Mouse (Mus musculus) forebrain, embryonic 14.5 days (tissue): Measurements from ENCODE around the gene S100a11. TPM values are rescaled to one million over a fixed set of nuclear protein-coding genes. Genes with fewer than 3 reads are reported as not detected.

ENCODE experiments used
- ATAC-seq: fragments of 200-750 bp; cut with Nextera tagmentation; 2 replicates; pipeline ENCODE4 v1.8.0; 2017; ENCODE audit warnings: mild to moderate bottlenecking, moderate library complexity
- DNase-seq: peaks from one replicate; pipeline ENCODE4 v3.0.0-alpha.2; 2015; ENCODE audit warnings: low spot score
- H3K27ac ChIP-seq: fragments of 300-500 bp; sonication (generic); 2 replicates; pipeline ENCODE4 v1.5.1; 2014; ENCODE audit warnings: low read depth, mild to moderate bottlenecking, control low read depth, low read length, moderate library complexity
- H3K27me3 ChIP-seq: fragments of 300-500 bp; sonication (generic); replicated peaks from 2 replicates; pipeline ENCODE4 v1.6.1; 2014; ENCODE audit warnings: low read length, control low read depth, mixed read lengths; ENCODE audit not compliant: control insufficient read depth, insufficient read depth
- H3K36me3 ChIP-seq: fragments of 300-500 bp; sonication (generic); 2 replicates; pipeline ENCODE4 v1.6.1; 2014; ENCODE audit warnings: low read length, control low read depth; ENCODE audit not compliant: control insufficient read depth, insufficient read depth
- H3K4me1 ChIP-seq: fragments of 300-500 bp; sonication (generic); 2 replicates; pipeline ENCODE4 v1.6.1; 2014; ENCODE audit warnings: antibody characterized with exemption, low read length, control low read depth; ENCODE audit not compliant: control insufficient read depth, insufficient read depth
- H3K4me2 ChIP-seq: fragments of 300-500 bp; sonication (generic); 2 replicates; pipeline ENCODE4 v1.6.1; 2014; ENCODE audit warnings: mild to moderate bottlenecking, control low read depth, low read length
- H3K4me3 ChIP-seq: fragments of 300-500 bp; sonication (generic); 2 replicates; pipeline ENCODE4 v1.5.1; 2014; ENCODE audit warnings: low read depth, low read length, control low read depth
- H3K9ac ChIP-seq: fragments of 300-500 bp; sonication (generic); 2 replicates; pipeline ENCODE4 v1.6.1; 2014; ENCODE audit warnings: mild to moderate bottlenecking, low read length, control low read depth, moderate library complexity
- H3K9me3 ChIP-seq: fragments of 300-500 bp; sonication (generic); replicated peaks from 2 replicates; pipeline ENCODE4 v1.6.1; 2016; ENCODE audit warnings: low read length, control low read depth, mixed read lengths; ENCODE audit not compliant: control insufficient read depth
- whole genome bisulfite sequencing: fragments of 180-500 bp; shearing (Covaris S2); extraction: QIAGEN DNeasy Blood & Tissue Kit; methylation state at CpG from one replicate; pipeline ENCODE4 v1.1.7; 2014; 5-methylcytosine and 5-hydroxymethylcytosine counted together
- polyA plus RNA-seq: library from polyadenylated mRNA; unstranded; fragments of >200 nt; fragmentation: Nextera tagmentation; extraction: Ambion mirVana; gene quantifications from 2 replicates; pipeline ENCODE4 v1.2.1, GENCODE M21; 2014

S100a11 gene
- polyA plus RNA-seq, 1 experiment from 2014 or later: 148 TPM

- DNase-seq (no peak), ATAC-seq (no peak)
Observed at GRCm38 (mm10) chr3:93499129-93499528, 21.2 kb upstream of the S100a11 start.

GRCm38 (mm10) chr3:93504536-93505189, 15.6 kb upstream of the S100a11 start:
- peak; percentile 10 for DNase-seq
- Histone ChIP-seq H3K9ac (no peak overlapping the region), H3K4me2 (no peak overlapping the region), H3K27ac (no peak overlapping the region), H3K4me1 (no peaks in the 10 kb centered on the region), H3K9me3 (no peaks in the 10 kb centered on the region), H3K27me3 (no peaks in the 10 kb centered on the region), H3K36me3 (no peaks in the 10 kb centered on the region), H3K4me3 (no peak overlapping the region)
- 85% methylated on average over 7 of the region's 7 CpGs for WGBS
- ATAC-seq: no peak

More at GRCm38 (mm10) chr3:93499129-93499528, 21.2 kb upstream of the S100a11 start:
- Histone ChIP-seq H3K27ac (no peak overlapping the region), H3K27me3 (no peaks in the 10 kb centered on the region), H3K36me3 (no peaks in the 10 kb centered on the region), H3K9ac (no peak overlapping the region), H3K4me2 (no peak overlapping the region), H3K4me1 (no peaks in the 10 kb centered on the region), H3K4me3 (no peak overlapping the region), H3K9me3 (no peaks in the 10 kb centered on the region)

DNA sequence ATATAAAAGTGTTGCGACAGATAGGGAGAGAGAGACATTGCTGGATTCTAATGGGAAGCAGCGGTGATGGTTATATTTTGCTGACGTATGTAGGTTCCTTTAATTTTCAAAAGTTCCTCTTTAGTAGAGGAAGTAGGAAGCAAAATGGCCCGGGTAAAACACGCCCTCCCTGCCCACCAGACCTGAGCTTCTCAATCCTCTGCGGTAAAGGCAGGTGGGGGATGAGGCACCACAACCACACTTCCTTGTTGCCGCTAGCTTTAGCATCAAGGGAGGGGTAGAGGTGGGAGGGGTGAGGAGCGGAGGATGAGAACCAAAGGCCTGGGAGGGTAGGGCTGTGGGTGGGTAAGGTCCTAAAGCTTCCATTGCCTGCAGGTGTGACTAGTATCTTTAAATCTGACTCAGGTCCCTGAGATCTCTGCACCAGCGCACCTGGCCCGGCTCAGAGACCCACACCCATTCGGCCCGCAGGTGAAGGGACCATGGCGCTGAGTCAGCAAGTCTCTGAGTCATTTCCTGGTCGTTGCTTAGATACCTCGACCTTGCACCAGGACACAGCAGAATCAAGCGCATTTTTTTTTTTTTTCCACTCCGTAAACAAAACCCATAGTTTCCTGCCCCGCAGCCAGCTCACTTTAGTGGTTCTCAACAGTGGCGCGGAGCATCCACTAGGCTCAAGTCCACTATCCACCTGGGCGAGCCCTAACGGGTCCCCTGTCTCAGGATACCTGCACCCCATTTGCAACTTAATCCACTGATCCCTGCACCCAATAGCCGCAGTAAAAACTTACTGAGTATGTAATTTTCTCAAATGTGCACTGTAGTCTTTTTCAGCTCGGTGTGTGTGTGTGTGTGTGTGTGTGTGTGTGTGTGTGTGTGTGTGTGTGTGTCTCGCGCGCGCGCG, 14.1 kb upstream of the S100a11 start:
- Histone ChIP-seq H3K27me3 (no peaks in the 10 kb centered on the region), H3K9ac (no peak overlapping the region), H3K27ac (no peak overlapping the region), H3K4me1 (no peaks in the 10 kb centered on the region), H3K4me3 (no peak overlapping the region), H3K9me3 (no peaks in the 10 kb centered on the region), H3K4me2 (no peak overlapping the region), H3K36me3 (no peaks in the 10 kb centered on the region)
- DNase-seq (no peak), ATAC-seq (no peak)
- WGBS: 44% methylated on average over 30 of the region's 30 CpGs

DNA sequence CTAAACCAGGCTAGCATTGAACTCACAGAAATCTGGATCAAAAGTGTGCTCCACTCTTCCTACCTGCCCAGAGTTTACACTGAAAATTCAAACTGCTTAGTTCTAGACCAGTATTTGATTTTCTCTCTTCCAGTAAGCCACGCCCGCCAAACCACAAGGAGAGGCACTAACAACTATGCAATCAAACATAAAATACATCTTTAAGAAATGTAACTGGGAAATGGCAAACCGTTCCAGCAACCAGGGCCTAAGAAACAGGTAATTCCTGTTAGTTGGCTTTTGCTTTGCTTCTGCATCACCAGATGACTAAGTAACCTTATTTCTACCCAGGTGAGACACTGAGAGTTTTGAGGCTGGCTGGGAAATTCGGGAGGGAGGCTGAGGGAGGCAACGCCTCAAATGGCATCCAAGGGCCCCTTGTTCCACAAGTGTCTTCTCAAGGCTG, 13.4 kb upstream of the S100a11 start:
- no peak for ATAC-seq
- H3K36me3 ChIP-seq: no peaks in the 10 kb centered on the region
- no peak for DNase-seq
- H3K4me3 ChIP-seq: no peak overlapping the region
- no peaks in the 10 kb centered on the region for H3K9me3 ChIP-seq
- no peak overlapping the region for H3K9ac ChIP-seq
- H3K4me1 ChIP-seq: no peaks in the 10 kb centered on the region
- WGBS: 75% methylated on average over 5 of the region's 5 CpGs
- no peak overlapping the region for H3K27ac ChIP-seq
- H3K4me2 ChIP-seq: no peak overlapping the region
- H3K27me3 ChIP-seq: no peaks in the 10 kb centered on the region

GRCm38 (mm10) chr3:93509301-93509700, 11.0 kb upstream of the S100a11 start:
- Histone ChIP-seq H3K36me3 (no peaks in the 10 kb centered on the region), H3K9me3 (no peaks in the 10 kb centered on the region), H3K27me3 (no peaks in the 10 kb centered on the region), H3K4me3 (no peak overlapping the region), H3K9ac (no peak overlapping the region), H3K4me1 (no peaks in the 10 kb centered on the region), H3K4me2 (no peak overlapping the region), H3K27ac (no peak overlapping the region)
- 71% methylated on average over 1 of the region's 1 CpGs for WGBS
- DNase-seq (no peak), ATAC-seq (no peak)

DNA sequence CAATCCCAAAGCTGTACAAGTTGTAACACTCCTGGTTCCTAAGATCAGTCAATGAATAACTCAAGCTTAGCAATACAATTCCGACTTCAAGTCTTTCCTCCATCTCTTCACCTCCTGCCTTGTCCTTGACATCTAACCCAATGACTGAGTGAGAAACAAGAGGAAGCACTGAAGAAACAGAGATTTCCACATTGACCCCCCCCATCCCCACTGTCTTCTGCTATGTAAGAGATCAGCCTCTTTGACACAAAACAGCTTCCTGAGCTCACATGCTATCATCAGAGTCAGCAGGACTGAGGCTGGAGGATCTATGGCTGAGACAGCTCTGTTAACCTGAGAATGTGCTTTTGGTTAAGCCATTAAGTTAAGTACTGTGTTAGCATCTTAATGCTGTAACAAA, 9.3 kb upstream of the S100a11 start:
- DNase-seq (no peak), ATAC-seq (no peak)
- Histone ChIP-seq H3K9ac (no peak overlapping the region), H3K4me3 (no peak overlapping the region), H3K27me3 (no peaks in the 10 kb centered on the region), H3K36me3 (no peaks in the 10 kb centered on the region), H3K4me1 (no peaks in the 10 kb centered on the region), H3K27ac (no peak overlapping the region), H3K9me3 (no peaks in the 10 kb centered on the region), H3K4me2 (no peak overlapping the region)
- WGBS: 100% methylated on average over 1 of the region's 1 CpGs

DNA sequence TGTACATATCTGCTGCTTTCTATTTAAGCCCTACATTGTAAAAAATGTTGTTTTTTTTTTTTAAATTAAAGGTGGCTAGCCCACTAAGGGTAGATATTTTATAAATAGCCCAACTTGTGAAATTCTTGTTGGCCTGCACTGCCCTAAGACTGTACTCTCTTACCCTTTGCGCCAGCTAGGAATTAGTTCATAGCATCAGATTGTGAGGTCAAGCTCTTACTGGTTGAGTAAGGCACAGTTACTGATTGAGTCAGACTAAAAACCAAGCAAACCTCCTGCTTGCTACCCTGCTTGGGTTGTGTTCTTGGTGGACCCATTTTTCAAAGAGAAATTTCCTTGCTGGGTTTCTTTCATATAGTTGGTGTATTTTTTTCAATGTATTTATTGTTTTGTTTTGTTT, 8.5 kb upstream of the S100a11 start:
- H3K27me3 ChIP-seq: no peaks in the 10 kb centered on the region
- no peaks in the 10 kb centered on the region for H3K36me3 ChIP-seq
- no peak overlapping the region for H3K27ac ChIP-seq
- no peaks in the 10 kb centered on the region for H3K9me3 ChIP-seq
- no peak for DNase-seq
- ATAC-seq: no peak
- H3K4me2 ChIP-seq: no peak overlapping the region
- H3K9ac ChIP-seq: no peak overlapping the region
- no peak overlapping the region for H3K4me3 ChIP-seq
- H3K4me1 ChIP-seq: no peaks in the 10 kb centered on the region
- WGBS: 97% methylated on average over 1 of the region's 1 CpGs

- ATAC-seq: no peak
- 77% methylated on average over 7 of the region's 7 CpGs for WGBS
- H3K4me2 ChIP-seq: no peak overlapping the region
- DNase-seq: no peak
- no peaks in the 10 kb centered on the region for H3K27me3 ChIP-seq
- H3K4me1 ChIP-seq: no peaks in the 10 kb centered on the region
- H3K27ac ChIP-seq: no peak overlapping the region
- no peaks in the 10 kb centered on the region for H3K36me3 ChIP-seq
- no peaks in the 10 kb centered on the region for H3K9me3 ChIP-seq
- no peak overlapping the region for H3K9ac ChIP-seq
- no peak overlapping the region for H3K4me3 ChIP-seq
Observed at GRCm38 (mm10) chr3:93512386-93513101, 7.7 kb upstream of the S100a11 start.
